Mouse (Mus musculus) hindbrain, embryonic 13.5 days (tissue): ENCODE measurements around the gene Ndufa11. TPM values are rescaled to one million over a fixed set of nuclear protein-coding genes. Genes with fewer than 3 reads are reported as not detected.

Source experiments
- ATAC-seq: fragments of 200-750 bp; cut with Nextera tagmentation; 2 replicates; pipeline ENCODE4 v1.8.0; 2017; ENCODE audit warnings: moderate TSS enrichment; ENCODE audit not compliant: low FRiP score
- H3K27ac ChIP-seq: fragments of 300-500 bp; sonication (generic); 2 replicates; pipeline ENCODE4 v1.5.1; 2015; ENCODE audit warnings: inconsistent platforms, mild to moderate bottlenecking, moderate library complexity
- H3K27me3 ChIP-seq: fragments of 300-500 bp; sonication (generic); 2 replicates; pipeline ENCODE4 v1.6.1; 2015; ENCODE audit warnings: mild to moderate bottlenecking, inconsistent platforms
- H3K36me3 ChIP-seq: fragments of 300-500 bp; sonication (generic); 2 replicates; pipeline ENCODE4 v1.6.1; 2015; ENCODE audit warnings: mild to moderate bottlenecking, inconsistent platforms
- H3K4me1 ChIP-seq: fragments of 300-500 bp; sonication (generic); replicated peaks from 2 replicates; pipeline ENCODE4 v1.6.1; 2015; ENCODE audit warnings: inconsistent platforms
- H3K4me2 ChIP-seq: fragments of 300-500 bp; sonication (generic); 2 replicates; pipeline ENCODE4 v1.6.1; 2015; ENCODE audit warnings: inconsistent platforms, mild to moderate bottlenecking, moderate library complexity
- H3K4me3 ChIP-seq: fragments of 300-500 bp; sonication (generic); 2 replicates; pipeline ENCODE4 v1.5.1; 2015; ENCODE audit warnings: mild to moderate bottlenecking, inconsistent platforms
- H3K9ac ChIP-seq: fragments of 300-500 bp; sonication (generic); 2 replicates; pipeline ENCODE4 v1.6.1; 2015; ENCODE audit warnings: mild to moderate bottlenecking, inconsistent platforms
- H3K9me3 ChIP-seq: fragments of 300-500 bp; sonication (generic); 2 replicates; pipeline ENCODE4 v1.6.1; 2016; ENCODE audit warnings: inconsistent platforms
- WGBS: fragments of 180-500 bp; shearing (Covaris S2); methylation state at CpG from one replicate; pipeline ENCODE4 v1.1.7; 2015; 5-methylcytosine and 5-hydroxymethylcytosine counted together
- polyA plus RNA-seq: library from polyadenylated mRNA; unstranded; fragments of >200 nt; fragmentation: Nextera tagmentation; extraction: Ambion mirVana; gene quantifications from 2 replicates; pipeline ENCODE4 v1.2.1, GENCODE M21; 2015

Ndufa11 gene
- polyA plus RNA-seq: 507 and 515 TPM in 2 replicates

DNA sequence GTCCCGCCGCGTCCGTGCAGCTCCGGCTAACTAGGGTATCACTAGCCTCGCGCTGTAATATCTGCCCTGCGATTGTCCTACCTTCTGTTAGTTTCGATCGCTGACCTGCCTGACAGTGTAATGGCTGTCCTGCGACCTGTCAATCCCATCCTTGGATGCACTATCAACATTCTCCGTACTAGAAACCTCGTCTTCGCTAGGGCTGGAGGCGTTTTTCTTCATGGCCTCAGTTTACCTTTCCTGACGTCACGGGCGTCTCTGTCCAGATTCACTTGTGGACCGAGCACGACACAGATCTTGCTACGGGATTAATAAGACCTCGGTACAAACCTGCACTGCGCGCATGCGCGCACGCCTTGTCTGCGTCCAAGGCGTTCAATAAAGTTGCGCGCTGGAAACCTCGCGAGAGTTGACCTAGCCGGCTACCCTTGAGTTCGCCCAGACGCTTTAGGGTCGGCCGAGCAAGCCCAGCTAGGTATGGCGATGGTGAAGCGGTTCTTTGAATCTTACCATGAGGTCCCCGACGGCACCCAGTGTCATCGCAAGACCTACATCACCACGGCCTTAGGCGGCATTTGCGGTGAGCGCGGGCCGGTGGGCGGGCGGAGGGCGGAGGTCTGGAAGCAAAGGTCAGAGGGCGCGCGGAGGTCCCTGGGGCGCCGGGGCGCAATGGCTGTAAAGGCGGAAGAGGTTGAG, at the start of gene Ndufa11, which contains the start of gene Vmac:
Gene Ndufa11 (plus strand): TSS at position 405 of the 696 bp plus-strand sequence.
Gene Vmac (minus strand): TSS at position 660 of the 696 bp plus-strand sequence.
- H3K4me3 ChIP-seq: peak within 1 kb of the TSS; percentile 79
- H3K4me1 ChIP-seq: peaks cover 39% of the 10 kb centered on the region
- peak within 1 kb of the TSS; percentile 95 for H3K9ac ChIP-seq
- under 1% methylated on average over 59 of the region's 59 CpGs for WGBS
- H3K27me3 ChIP-seq: no peaks in the 10 kb centered on the region
- peak; percentile 74 for ATAC-seq
- peak within 1 kb of the TSS; percentile 77 for H3K4me2 ChIP-seq
- peak within 1 kb of the TSS; percentile 92 for H3K27ac ChIP-seq
- no peaks in the 10 kb centered on the region for H3K9me3 ChIP-seq
- peaks cover 26% of the 10 kb centered on the region for H3K36me3 ChIP-seq

DNA sequence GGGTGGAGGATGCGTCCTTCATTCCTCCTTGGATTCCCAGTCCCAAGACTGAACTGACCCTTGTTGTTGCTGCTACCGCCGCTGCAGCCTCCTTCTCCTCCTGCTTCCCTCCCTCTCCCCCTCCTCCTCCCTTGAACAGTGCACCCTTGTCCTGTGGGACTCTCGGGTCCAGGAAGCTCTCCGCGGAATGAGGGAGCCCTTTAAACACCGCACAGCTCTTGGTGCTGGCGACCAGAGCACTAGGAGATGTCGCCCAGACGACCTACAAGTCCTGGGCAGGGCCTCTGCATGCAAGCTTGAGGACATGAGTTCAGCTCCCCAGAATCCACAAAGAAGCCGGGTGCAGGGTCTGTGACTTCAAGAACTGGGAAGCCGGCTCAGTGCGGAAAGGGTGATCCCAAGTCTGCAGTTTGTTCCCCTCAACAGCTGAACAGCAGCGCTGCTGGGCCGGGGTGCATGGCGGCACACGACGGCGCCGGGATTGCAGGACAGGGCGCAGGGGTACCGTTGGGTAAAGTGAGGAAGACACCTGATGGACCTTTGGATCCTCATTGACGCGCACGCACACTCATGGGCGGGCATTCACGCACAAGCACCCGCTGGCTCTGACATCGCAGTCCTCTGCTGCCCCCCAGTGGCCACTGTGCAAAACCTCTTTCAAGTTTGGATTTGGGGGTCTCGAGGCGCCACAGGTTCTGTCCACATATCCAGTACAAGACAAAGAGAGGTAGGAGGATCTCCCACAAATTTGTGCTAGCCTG, 49.0 kb upstream of the Ndufa11 start:
- Histone ChIP-seq H3K9ac (peak overlapping the region; percentile 60; the same call in 1 of the 2 replicates), H3K4me3 (peak overlapping the region; percentile 42), H3K36me3 (no peaks in the 10 kb centered on the region), H3K4me1 (peaks cover 10% of the 10 kb centered on the region), H3K4me2 (peak overlapping the region; percentile 72), H3K27me3 (peaks cover 21% of the 10 kb centered on the region), H3K9me3 (no peaks in the 10 kb centered on the region), H3K27ac (no peak overlapping the region)
- WGBS: 6% methylated on average over 31 of the region's 31 CpGs
- ATAC-seq: no peak

DNA sequence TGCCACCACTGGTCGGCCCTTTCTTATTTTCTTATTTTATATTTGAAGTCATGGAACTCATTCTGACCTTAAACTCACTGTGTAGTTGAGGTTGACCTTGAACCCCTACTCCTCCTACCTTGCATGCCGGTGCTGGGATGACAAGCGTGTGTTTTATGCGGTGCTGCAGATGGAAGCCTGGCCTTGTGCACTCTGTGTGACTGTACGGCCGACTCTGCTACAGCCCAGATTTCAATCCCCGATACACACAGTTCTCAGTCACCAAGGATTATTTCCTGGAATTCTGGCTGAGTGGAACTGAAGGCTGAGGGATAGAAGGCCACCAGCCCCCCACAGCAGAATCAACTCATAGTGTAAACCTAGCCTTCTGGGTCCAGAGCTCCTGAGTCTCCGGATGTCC, 47.8 kb upstream of the Ndufa11 start:
- Histone ChIP-seq H3K36me3 (no peaks in the 10 kb centered on the region), H3K4me3 (no peak overlapping the region), H3K27ac (no peak overlapping the region), H3K9ac (0 out of 2 replicates have a peak overlapping the region, but pooled peaks have one; percentile 19), H3K27me3 (peaks cover 21% of the 10 kb centered on the region), H3K9me3 (no peaks in the 10 kb centered on the region), H3K4me2 (no peak overlapping the region), H3K4me1 (peaks cover 19% of the 10 kb centered on the region)
- WGBS: 87% methylated on average over 8 of the region's 8 CpGs
- ATAC-seq: no peak

DNA sequence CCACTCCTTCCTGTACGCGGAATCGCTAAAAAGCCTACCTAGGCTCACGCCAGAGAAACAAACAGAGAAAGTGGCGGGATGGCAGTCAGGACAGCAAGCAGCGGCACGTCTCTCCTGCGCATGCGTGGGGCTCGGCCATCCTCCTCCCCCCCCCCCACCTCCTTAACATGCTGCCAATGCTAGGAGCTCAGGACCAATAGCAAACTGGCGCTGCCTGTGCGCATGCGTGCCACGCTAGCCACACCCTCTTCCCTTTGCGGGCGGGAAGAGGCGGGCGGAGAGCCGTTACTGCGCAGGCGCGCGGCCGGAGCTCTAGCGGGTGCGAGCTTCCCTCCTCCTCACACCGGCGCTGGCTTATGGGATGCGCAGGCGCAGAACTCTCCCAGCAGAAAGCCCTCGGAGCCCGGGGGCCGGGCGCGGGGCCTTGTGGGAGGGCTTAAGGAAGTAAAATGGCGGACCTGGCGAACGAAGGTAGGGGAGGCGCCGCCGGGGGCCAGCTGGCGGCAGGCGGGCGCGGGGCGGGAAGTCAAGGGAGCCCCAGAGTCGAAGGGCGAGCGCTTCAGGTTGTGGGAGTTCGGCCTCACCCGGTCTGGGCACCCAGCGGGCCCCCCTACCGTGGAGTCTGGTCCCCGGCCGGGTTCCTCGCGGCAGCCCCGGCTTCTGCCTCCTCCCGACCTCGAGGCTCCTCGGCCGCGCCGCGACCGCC, 44.5 kb upstream of the Ndufa11 start, which contains the start of gene Ranbp3:
Gene Ranbp3 (plus strand): TSS at position 354 of the 706 bp plus-strand sequence.
- H3K4me3 ChIP-seq: peak within 1 kb of the TSS; percentile 99
- WGBS: under 1% methylated on average over 56 of the region's 66 CpGs
- peak within 1 kb of the TSS; percentile 91 for H3K27ac ChIP-seq
- peak within 1 kb of the TSS; percentile 82 for H3K4me2 ChIP-seq
- peak within 1 kb of the TSS; percentile 98 for H3K9ac ChIP-seq
- H3K4me1 ChIP-seq: peaks cover 46% of the 10 kb centered on the region
- H3K36me3 ChIP-seq: peaks cover 19% of the 10 kb centered on the region
- H3K27me3 ChIP-seq: peaks cover 6% of the 10 kb centered on the region
- ATAC-seq: peak; percentile 91
- H3K9me3 ChIP-seq: no peaks in the 10 kb centered on the region

DNA sequence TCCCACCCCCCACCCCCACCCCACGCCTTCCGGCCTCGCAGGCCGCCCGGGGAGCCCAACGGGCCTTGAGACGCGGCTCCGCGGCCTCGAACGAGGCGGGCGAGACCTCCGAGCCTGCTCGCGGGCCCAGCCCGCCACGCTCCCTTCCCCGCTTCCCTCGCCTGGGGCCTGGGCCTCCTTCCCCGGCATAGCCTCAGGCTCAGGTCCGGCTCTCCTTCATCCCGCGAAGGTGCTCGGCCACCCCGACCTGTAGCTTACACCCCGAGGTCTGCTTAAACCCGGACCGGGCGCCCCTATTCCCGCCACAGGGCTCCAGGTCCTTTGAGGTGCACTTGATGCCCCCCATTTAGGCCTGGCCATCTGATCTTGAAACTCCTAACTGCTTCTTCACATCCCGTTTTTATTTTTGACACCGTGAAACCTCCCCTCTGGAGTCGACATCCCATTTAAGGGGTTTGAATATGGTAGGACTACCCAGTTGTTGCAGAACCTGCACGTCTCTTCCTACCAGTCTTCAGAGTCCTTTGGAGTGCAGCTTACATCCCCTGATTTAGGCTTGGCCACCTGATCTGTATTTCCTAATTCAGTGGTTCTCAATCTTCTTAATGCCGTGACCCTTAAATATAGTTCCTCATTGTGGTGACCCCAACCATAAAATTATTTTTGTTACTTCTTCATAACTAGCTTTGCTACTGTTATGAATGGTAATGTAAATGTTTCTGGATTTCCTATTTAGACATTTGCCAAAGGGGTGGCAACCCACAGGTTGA, 43.7 kb upstream of the Ndufa11 start:
- H3K4me1 ChIP-seq: peaks cover 40% of the 10 kb centered on the region
- peak overlapping the region; percentile 91 for H3K27ac ChIP-seq
- H3K27me3 ChIP-seq: no peaks in the 10 kb centered on the region
- WGBS: 2% methylated on average over 37 of the region's 37 CpGs
- H3K36me3 ChIP-seq: peaks cover 22% of the 10 kb centered on the region
- no peaks in the 10 kb centered on the region for H3K9me3 ChIP-seq
- H3K4me2 ChIP-seq: peak overlapping the region; percentile 82
- no peak for ATAC-seq
- H3K9ac ChIP-seq: peak overlapping the region; percentile 98
- peak overlapping the region; percentile 99 for H3K4me3 ChIP-seq

DNA sequence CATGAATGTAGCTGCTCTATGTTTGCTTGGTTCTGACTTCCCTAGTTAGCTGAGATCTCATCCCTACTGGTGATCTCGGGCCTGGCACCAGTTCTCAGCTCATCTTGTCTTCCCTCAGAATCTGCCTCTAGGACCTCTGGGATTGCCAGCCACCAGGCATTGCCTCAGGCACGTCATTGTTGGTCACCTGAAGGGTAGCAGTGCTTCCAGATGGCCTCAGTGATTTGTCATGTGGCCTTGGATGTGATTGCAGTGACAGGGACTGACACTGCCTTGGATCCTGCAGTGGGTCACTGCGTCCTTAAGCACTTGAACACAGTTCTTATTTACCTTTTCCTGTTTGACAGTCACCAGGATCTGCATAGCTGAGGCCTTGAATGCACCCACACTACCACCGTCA, 35.8 kb upstream of the Ndufa11 start:
- Histone ChIP-seq H3K27me3 (no peaks in the 10 kb centered on the region), H3K36me3 (peaks cover 74% of the 10 kb centered on the region), H3K4me3 (no peak overlapping the region), H3K4me2 (no peak overlapping the region), H3K9me3 (no peaks in the 10 kb centered on the region), H3K4me1 (peaks cover 37% of the 10 kb centered on the region), H3K27ac (no peak overlapping the region), H3K9ac (no peak overlapping the region)
- 82% methylated on average over 4 of the region's 4 CpGs for WGBS
- no peak for ATAC-seq

DNA sequence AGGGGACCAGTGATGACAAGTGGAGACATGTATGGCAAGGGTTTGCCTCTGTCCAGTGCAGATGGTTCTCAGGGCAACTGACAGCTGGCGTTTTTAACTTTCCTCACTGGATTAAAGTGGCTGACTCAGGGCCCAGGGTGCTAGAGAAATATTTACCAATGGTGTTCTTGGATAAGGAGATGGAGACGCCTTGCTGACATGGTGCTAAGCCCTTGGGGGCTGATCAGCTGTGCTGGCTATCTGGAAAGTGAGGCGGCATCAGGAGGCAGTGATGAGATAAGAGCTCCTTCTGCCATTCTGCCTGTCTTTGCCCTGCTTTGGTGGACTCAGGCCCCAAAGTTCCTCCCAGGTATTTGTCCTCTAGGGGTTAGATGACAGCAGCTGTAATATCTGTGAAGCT, 34.7 kb upstream of the Ndufa11 start:
- peaks cover 75% of the 10 kb centered on the region for H3K36me3 ChIP-seq
- H3K4me3 ChIP-seq: no peak overlapping the region
- H3K27ac ChIP-seq: no peak overlapping the region
- WGBS: 80% methylated on average over 3 of the region's 3 CpGs
- ATAC-seq: no peak
- H3K27me3 ChIP-seq: no peaks in the 10 kb centered on the region
- H3K4me1 ChIP-seq: peaks cover 29% of the 10 kb centered on the region
- H3K4me2 ChIP-seq: no peak overlapping the region
- H3K9me3 ChIP-seq: no peaks in the 10 kb centered on the region
- H3K9ac ChIP-seq: 0 out of 2 replicates have a peak overlapping the region, but pooled peaks have one; percentile 26

DNA sequence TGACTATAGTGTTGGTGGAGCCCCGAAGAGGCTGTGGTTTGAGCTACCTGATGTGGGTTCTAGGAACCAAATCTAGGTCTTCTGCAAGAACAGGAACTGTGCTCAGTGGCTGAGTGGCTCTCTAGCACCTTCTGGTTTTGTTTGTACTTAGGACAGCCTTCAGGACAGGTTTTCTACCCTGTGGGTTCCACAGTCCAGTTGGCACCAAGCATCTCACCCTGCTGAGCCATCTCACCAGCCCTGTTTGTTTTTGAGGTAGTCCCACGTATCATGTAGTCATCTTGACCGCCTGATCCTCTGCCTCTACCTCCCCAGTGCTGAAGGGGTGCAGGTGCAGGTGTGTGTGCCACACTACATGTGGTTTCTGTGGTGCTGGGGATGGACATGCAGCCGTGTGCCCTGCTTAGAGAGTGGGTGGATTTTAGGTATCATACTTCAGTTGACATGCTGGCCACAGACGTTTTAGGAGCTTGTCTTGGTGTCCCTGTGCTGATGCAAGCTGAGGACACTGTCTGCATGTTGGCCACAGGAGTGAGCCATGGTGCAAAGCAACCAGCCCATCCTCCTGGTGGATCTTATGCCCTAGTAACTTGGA, 33.9 kb upstream of the Ndufa11 start:
- no peak overlapping the region for H3K27ac ChIP-seq
- ATAC-seq: no peak
- H3K4me2 ChIP-seq: no peak overlapping the region
- WGBS: 89% methylated on average over 5 of the region's 5 CpGs
- peak overlapping the region; percentile 29; the same call in 1 of the 2 replicates for H3K9ac ChIP-seq
- H3K4me3 ChIP-seq: no peak overlapping the region
- H3K27me3 ChIP-seq: no peaks in the 10 kb centered on the region
- no peaks in the 10 kb centered on the region for H3K9me3 ChIP-seq
- H3K4me1 ChIP-seq: peaks cover 29% of the 10 kb centered on the region
- peaks cover 78% of the 10 kb centered on the region for H3K36me3 ChIP-seq

DNA sequence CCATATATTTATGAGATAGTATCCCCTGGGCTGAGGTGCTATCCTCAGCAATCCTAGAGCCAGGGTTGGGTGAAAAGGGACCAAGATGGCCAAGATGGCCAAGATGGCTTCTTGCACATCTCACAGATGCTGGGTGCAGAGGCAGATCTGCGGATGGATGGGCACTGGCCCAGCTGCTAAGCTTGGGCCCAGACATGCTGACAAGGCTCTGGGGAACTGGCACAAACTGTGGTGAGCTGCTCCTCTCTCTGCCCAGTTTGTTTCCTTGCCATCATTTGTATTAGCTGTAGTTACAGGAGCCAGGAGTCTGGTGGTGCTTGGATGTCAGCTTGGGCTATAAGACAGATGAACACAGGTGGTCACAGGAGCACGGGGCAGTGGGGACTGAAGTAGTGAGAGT, 32.9 kb upstream of the Ndufa11 start:
- Histone ChIP-seq H3K4me2 (no peak overlapping the region), H3K4me1 (peaks cover 29% of the 10 kb centered on the region), H3K4me3 (no peak overlapping the region), H3K9ac (no peak overlapping the region), H3K36me3 (peaks cover 77% of the 10 kb centered on the region), H3K27me3 (no peaks in the 10 kb centered on the region), H3K9me3 (no peaks in the 10 kb centered on the region), H3K27ac (no peak overlapping the region)
- WGBS: 84% methylated on average over 2 of the region's 2 CpGs
- no peak for ATAC-seq

DNA sequence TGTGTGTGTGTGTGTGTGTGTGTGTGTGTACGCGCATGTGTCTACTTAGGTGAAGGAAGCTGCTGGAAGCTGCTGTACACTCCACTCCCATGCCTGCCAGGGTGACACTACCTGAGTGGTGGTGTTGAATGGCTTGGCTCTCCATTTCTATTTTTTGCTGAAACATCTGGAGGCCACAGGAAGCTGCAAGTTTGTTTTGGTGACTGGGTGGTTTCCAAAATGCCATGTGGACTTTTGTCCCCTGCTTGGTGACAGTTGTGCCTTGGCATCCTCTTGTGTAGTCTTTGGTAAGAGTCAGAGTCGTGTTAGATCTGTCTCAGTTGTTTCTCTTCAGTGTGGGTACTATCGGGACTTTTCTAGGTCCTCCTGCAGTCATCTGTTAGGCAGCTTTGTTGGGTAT, 30.8 kb upstream of the Ndufa11 start:
- Histone ChIP-seq H3K27me3 (no peaks in the 10 kb centered on the region), H3K36me3 (peaks cover 79% of the 10 kb centered on the region), H3K9ac (no peak overlapping the region), H3K4me2 (no peak overlapping the region), H3K4me1 (peaks cover 37% of the 10 kb centered on the region), H3K27ac (no peak overlapping the region), H3K9me3 (no peaks in the 10 kb centered on the region), H3K4me3 (no peak overlapping the region)
- no peak for ATAC-seq
- WGBS: 90% methylated on average over 4 of the region's 4 CpGs

DNA sequence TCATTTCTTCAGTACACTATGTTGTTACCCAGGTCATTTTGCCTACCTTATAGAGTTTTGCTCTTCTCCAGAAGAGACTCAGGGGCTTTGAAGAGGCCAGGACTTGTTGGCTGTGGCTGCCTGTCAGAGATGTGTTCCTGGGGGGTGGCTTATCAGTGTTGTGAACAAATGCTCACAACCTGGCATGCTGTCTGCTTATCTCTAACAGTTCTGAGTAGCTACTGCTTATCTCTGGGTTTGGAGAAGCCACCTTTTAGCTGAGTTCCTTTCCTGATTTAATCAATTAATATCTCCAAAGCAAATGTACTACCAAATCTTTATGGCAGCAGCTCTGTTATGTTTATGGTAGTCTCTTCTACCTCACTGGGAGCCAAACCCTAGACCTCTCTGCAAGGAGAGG, 29.5 kb upstream of the Ndufa11 start:
- no peak overlapping the region for H3K4me2 ChIP-seq
- no peak overlapping the region for H3K4me3 ChIP-seq
- H3K36me3 ChIP-seq: peaks cover 78% of the 10 kb centered on the region
- H3K4me1 ChIP-seq: peaks cover 33% of the 10 kb centered on the region
- ATAC-seq: no peak
- H3K27ac ChIP-seq: no peak overlapping the region
- no peak overlapping the region for H3K9ac ChIP-seq
- H3K27me3 ChIP-seq: no peaks in the 10 kb centered on the region
- H3K9me3 ChIP-seq: no peaks in the 10 kb centered on the region
